Mouse (Mus musculus) right cerebral cortex, postnatal 36 days (tissue): ENCODE data around the gene Impdh1.
A peak's percentile ranks its signal among the peaks of the same experiment; 100 is the strongest.
"Not testable (repeated sequence)": the region's sequence is repeated elsewhere in the genome, so short reads cannot be mapped to it uniquely, and the experiment has no call there.

Experiments used
- DNase-seq, 2 experiments: peaks; one replicate each; pipeline ENCODE4 v3.0.0; 2022; ENCODE audit warnings: low spot score in 2 of 2, mixed read lengths in 1 of 2

Gene Impdh1

GRCm38 (mm10) chr6:29179843-29180242, 36.3 kb downstream of the Impdh1 start:
- DNase-seq = peak; percentile 40 to 48

- peak; percentile 51 to 69 for DNase-seq
These were observed 37.1 kb downstream of the Impdh1 start, which contains the start of gene Prrt4 for GRCm38 (mm10) chr6:29178888-29179658. Prrt4 (minus strand) TSS chr6:29179584.

- DNase-seq = no peak
These were observed 38.0 kb downstream of the Impdh1 start for GRCm38 (mm10) chr6:29177901-29178879.

GRCm38 (mm10) chr6:29175113-29175512, 41.1 kb downstream of the Impdh1 start:
- no peak for DNase-seq

- no peak for DNase-seq
These were observed 41.8 kb downstream of the Impdh1 start for GRCm38 (mm10) chr6:29174368-29174767.

- peak; percentile 41 to 48 for DNase-seq
These were observed 45.2 kb downstream of the Impdh1 start for GRCm38 (mm10) chr6:29170952-29171388.

GRCm38 (mm10) chr6:29170063-29170921, 45.9 kb downstream of the Impdh1 start:
- no peak for DNase-seq

- DNase-seq = no peak
These were observed 46.5 kb downstream of the Impdh1 start for GRCm38 (mm10) chr6:29169675-29170062.

- DNase-seq = no peak
These were observed 47.3 kb downstream of the Impdh1 start for GRCm38 (mm10) chr6:29168871-29169270.

GRCm38 (mm10) chr6:29166196-29166595, 50.0 kb downstream of the Impdh1 start:
- no peak for DNase-seq

- peak; percentile 75 to 86 for DNase-seq
These were observed 51.6 kb downstream of the Impdh1 start, which contains the start of gene Rbm28 for GRCm38 (mm10) chr6:29164314-29165244. Rbm28 (minus strand) TSS chr6:29165006.

GRCm38 (mm10) chr6:29161291-29161690, 54.9 kb downstream of the Impdh1 start:
- not testable (repeated sequence) for DNase-seq

GRCm38 (mm10) chr6:29160786-29161185, 55.4 kb downstream of the Impdh1 start:
- DNase-seq = no peak

GRCm38 (mm10) chr6:29156326-29156725, 59.8 kb downstream of the Impdh1 start:
- no peak for DNase-seq
